Mouse (Mus musculus) midbrain, embryonic 13.5 days (tissue): ENCODE data around the gene Olfr402. TPM values are rescaled to one million over a fixed set of nuclear protein-coding genes. Genes with fewer than 3 reads are reported as not detected.
"Not testable (repeated sequence)": the region's sequence is repeated elsewhere in the genome, so short reads cannot be mapped to it uniquely, and the experiment has no call there.

Experiments
- ATAC-seq: fragments of 200-750 bp; cut with Nextera tagmentation; 2 replicates; pipeline ENCODE4 v1.8.0; 2017; ENCODE audit warnings: mild to moderate bottlenecking, moderate TSS enrichment, moderate library complexity
- H3K27ac ChIP-seq: fragments of 300-500 bp; sonication (generic); 2 replicates; pipeline ENCODE4 v1.5.1; 2015; ENCODE audit warnings: inconsistent platforms, mild to moderate bottlenecking, moderate library complexity
- H3K27me3 ChIP-seq: fragments of 300-500 bp; sonication (generic); 2 replicates; pipeline ENCODE4 v1.6.1; 2015; ENCODE audit warnings: mild to moderate bottlenecking, inconsistent platforms
- H3K36me3 ChIP-seq: fragments of 300-500 bp; sonication (generic); 2 replicates; pipeline ENCODE4 v1.6.1; 2015; ENCODE audit warnings: mild to moderate bottlenecking, inconsistent platforms
- H3K4me1 ChIP-seq: fragments of 300-500 bp; sonication (generic); replicated peaks from 2 replicates; pipeline ENCODE4 v1.6.1; 2015; ENCODE audit warnings: inconsistent platforms
- H3K4me2 ChIP-seq: fragments of 300-500 bp; sonication (generic); replicated peaks from 2 replicates; pipeline ENCODE4 v1.6.1; 2015; ENCODE audit warnings: moderate library complexity, mild to moderate bottlenecking, inconsistent platforms
- H3K4me3 ChIP-seq: fragments of 300-500 bp; sonication (generic); replicated peaks from 2 replicates; pipeline ENCODE4 v1.5.1; 2015; ENCODE audit warnings: mild to moderate bottlenecking, inconsistent platforms
- H3K9ac ChIP-seq: fragments of 300-500 bp; sonication (generic); replicated peaks from 2 replicates; pipeline ENCODE4 v1.6.1; 2015; ENCODE audit warnings: mild to moderate bottlenecking, inconsistent platforms
- H3K9me3 ChIP-seq: fragments of 300-500 bp; sonication (generic); 2 replicates; pipeline ENCODE4 v1.6.1; 2016; ENCODE audit warnings: mild to moderate bottlenecking, inconsistent platforms
- WGBS: fragments of 180-500 bp; shearing (Covaris S2); methylation state at CpG from one replicate; pipeline ENCODE4 v1.1.7; 2015; 5-methylcytosine and 5-hydroxymethylcytosine counted together
- polyA plus RNA-seq: library from polyadenylated mRNA; unstranded; fragments of >200 nt; fragmentation: Nextera tagmentation; extraction: Ambion mirVana; gene quantifications from 2 replicates; pipeline ENCODE4 v1.2.1, GENCODE M21; 2015

The Olfr402 gene
- not detected in 2 replicates for polyA plus RNA-seq

- Histone ChIP-seq H3K9me3 (peaks cover 26% of the 10 kb centered on the region), H3K36me3 (no peaks in the 10 kb centered on the region), H3K4me1 (no peaks in the 10 kb centered on the region), H3K9ac (no peak within 1 kb of the TSS), H3K4me3 (no peak within 1 kb of the TSS), H3K4me2 (no peak within 1 kb of the TSS), H3K27ac (no peak within 1 kb of the TSS), H3K27me3 (no peaks in the 10 kb centered on the region)
- ATAC-seq, result no peak
- WGBS, result 57% methylated on average over 3 of the region's 3 CpGs
These were observed at the start of gene Olfr402 for GRCm38 (mm10) chr11:74153229-74153628. TSS of gene Olfr402 (plus strand) at chr11:74153529.

GRCm38 (mm10) chr11:74105066-74105465 lies 48.3 kb upstream of the Olfr402 start:
- no peak for ATAC-seq
- H3K36me3 ChIP-seq, result no peaks in the 10 kb centered on the region
- peaks cover 20% of the 10 kb centered on the region for H3K9me3 ChIP-seq
- no peak overlapping the region for H3K9ac ChIP-seq
- H3K27me3 ChIP-seq, result no peaks in the 10 kb centered on the region
- H3K27ac ChIP-seq, result no peak overlapping the region
- WGBS, result 42% methylated on average over 5 of the region's 5 CpGs
- no peaks in the 10 kb centered on the region for H3K4me1 ChIP-seq
- H3K4me2 ChIP-seq, result no peak overlapping the region
- no peak overlapping the region for H3K4me3 ChIP-seq

- Histone ChIP-seq H3K36me3 (no peaks in the 10 kb centered on the region), H3K9me3 (peaks cover 20% of the 10 kb centered on the region), H3K27ac (no peak within 1 kb of the TSS), H3K4me2 (no peak within 1 kb of the TSS), H3K4me1 (no peaks in the 10 kb centered on the region), H3K9ac (no peak within 1 kb of the TSS), H3K27me3 (no peaks in the 10 kb centered on the region), H3K4me3 (no peak within 1 kb of the TSS)
- no peak for ATAC-seq
These were observed 39.9 kb upstream of the Olfr402 start, which contains the start of gene Olfr401 for GRCm38 (mm10) chr11:74113412-74113811. TSS of gene Olfr401 (plus strand) at chr11:74113712.

GRCm38 (mm10) chr11:74140001-74140400 lies 13.3 kb upstream of the Olfr402 start:
- H3K9me3 ChIP-seq, result peaks cover 57% of the 10 kb centered on the region

GRCm38 (mm10) chr11:74145866-74146265 lies 7.5 kb upstream of the Olfr402 start:
- Histone ChIP-seq H3K36me3 (no peaks in the 10 kb centered on the region), H3K4me2 (no peak overlapping the region), H3K9me3 (peaks cover 33% of the 10 kb centered on the region), H3K4me1 (no peaks in the 10 kb centered on the region), H3K27ac (no peak overlapping the region), H3K4me3 (no peak overlapping the region), H3K9ac (no peak overlapping the region), H3K27me3 (no peaks in the 10 kb centered on the region)
- ATAC-seq, result no peak

More at GRCm38 (mm10) chr11:74140001-74140400, 13.3 kb upstream of the Olfr402 start:
- not testable (repeated sequence) for H3K4me2 ChIP-seq, H3K9ac ChIP-seq, H3K4me3 ChIP-seq, ATAC-seq, H3K4me1 ChIP-seq, H3K27me3 ChIP-seq, H3K27ac ChIP-seq, H3K36me3 ChIP-seq
- 17% methylated on average over 1 of the region's 1 CpGs for WGBS

GRCm38 (mm10) chr11:74168771-74169170 lies 15.4 kb downstream of the Olfr402 start:
- Histone ChIP-seq H3K27me3 (no peaks in the 10 kb centered on the region), H3K27ac (no peak overlapping the region), H3K36me3 (no peaks in the 10 kb centered on the region), H3K4me3 (no peak overlapping the region), H3K4me2 (no peak overlapping the region), H3K4me1 (no peaks in the 10 kb centered on the region), H3K9me3 (peaks cover 12% of the 10 kb centered on the region), H3K9ac (no peak overlapping the region)
- ATAC-seq, result no peak

GRCm38 (mm10) chr11:74183168-74183567 lies 29.8 kb downstream of the Olfr402 start:
- peaks cover 23% of the 10 kb centered on the region for H3K9me3 ChIP-seq
- H3K27me3 ChIP-seq, result no peaks in the 10 kb centered on the region
- 83% methylated on average over 4 of the region's 4 CpGs for WGBS
- ATAC-seq, result no peak
- H3K4me3 ChIP-seq, result no peak overlapping the region
- no peaks in the 10 kb centered on the region for H3K4me1 ChIP-seq
- no peak overlapping the region for H3K9ac ChIP-seq
- no peak overlapping the region for H3K27ac ChIP-seq
- H3K4me2 ChIP-seq, result no peak overlapping the region
- H3K36me3 ChIP-seq, result no peaks in the 10 kb centered on the region

GRCm38 (mm10) chr11:74183745-74184144 lies 30.4 kb downstream of the Olfr402 start:
- WGBS, result 79% methylated on average over 4 of the region's 4 CpGs
- H3K4me3 ChIP-seq, result no peak overlapping the region
- no peak overlapping the region for H3K27ac ChIP-seq
- no peak for ATAC-seq
- no peaks in the 10 kb centered on the region for H3K36me3 ChIP-seq
- H3K27me3 ChIP-seq, result no peaks in the 10 kb centered on the region
- H3K4me2 ChIP-seq, result no peak overlapping the region
- peaks cover 24% of the 10 kb centered on the region for H3K9me3 ChIP-seq
- H3K4me1 ChIP-seq, result no peaks in the 10 kb centered on the region
- no peak overlapping the region for H3K9ac ChIP-seq

GRCm38 (mm10) chr11:74185949-74186348 lies 32.6 kb downstream of the Olfr402 start, which contains the start of gene Olfr403:
TSS of gene Olfr403 (plus strand) at chr11:74186249.
- no peak for ATAC-seq

More at GRCm38 (mm10) chr11:74185949-74186348, 32.6 kb downstream of the Olfr402 start, which contains the start of gene Olfr403:
- Histone ChIP-seq H3K4me2 (no peak within 1 kb of the TSS), H3K9ac (no peak within 1 kb of the TSS), H3K27me3 (no peaks in the 10 kb centered on the region), H3K9me3 (peaks cover 21% of the 10 kb centered on the region), H3K27ac (no peak within 1 kb of the TSS), H3K36me3 (no peaks in the 10 kb centered on the region), H3K4me3 (no peak within 1 kb of the TSS), H3K4me1 (no peaks in the 10 kb centered on the region)

Other genes with a start within 250 kb of the Olfr402 start
- not detected in 2 replicates for gene Olfr395, start 244.2 kb upstream of the Olfr402 start, polyA plus RNA-seq
- not detected in 2 replicates for gene Olfr23, start 216.9 kb upstream of the Olfr402 start, polyA plus RNA-seq
- gene Olfr397, start 192.7 kb upstream of the Olfr402 start, polyA plus RNA-seq, result not detected in 2 replicates
- gene Olfr398, start 163.1 kb upstream of the Olfr402 start, polyA plus RNA-seq, result 0.03 TPM in 1 of 2 replicates, not detected in the other
- gene Olfr139, start 97.0 kb upstream of the Olfr402 start, polyA plus RNA-seq, result not detected in 2 replicates
- not detected in 2 replicates for gene Olfr399, start 96.9 kb upstream of the Olfr402 start, polyA plus RNA-seq
- not detected in 2 replicates for gene Zfp616, start 83.6 kb upstream of the Olfr402 start, polyA plus RNA-seq
- not detected in 2 replicates for gene Olfr401, start 39.8 kb upstream of the Olfr402 start, polyA plus RNA-seq
- gene Olfr403, start 32.7 kb downstream of the Olfr402 start, polyA plus RNA-seq, result not detected in 2 replicates
- gene Olfr43, start 57.9 kb downstream of the Olfr402 start, polyA plus RNA-seq, result not detected in 2 replicates
- not detected in 2 replicates for gene Olfr406, start 106.3 kb downstream of the Olfr402 start, polyA plus RNA-seq
- gene Olfr59, start 130.2 kb downstream of the Olfr402 start, polyA plus RNA-seq, result not detected in 2 replicates
- gene Olfr410, start 184.5 kb downstream of the Olfr402 start, polyA plus RNA-seq, result not detected in 2 replicates
- not detected in 2 replicates for gene Olfr411, start 199.1 kb downstream of the Olfr402 start, polyA plus RNA-seq
- gene Olfr412, start 208.5 kb downstream of the Olfr402 start, polyA plus RNA-seq, result not detected in 2 replicates